Mouse (Mus musculus) kidney, postnatal 0 days (tissue): ENCODE measurements around the gene Hsd17b6. TPM values are rescaled to one million over a fixed set of nuclear protein-coding genes. Genes with fewer than 3 reads are reported as not detected.
A peak's percentile ranks its signal among the peaks of the same experiment; 100 is the strongest.
"Not testable (repeated sequence)": the region's sequence is repeated elsewhere in the genome, so short reads cannot be mapped to it uniquely, and the experiment has no call there.

Experiments
- ATAC-seq: fragments of 200-750 bp; cut with Nextera tagmentation; replicated peaks from 2 replicates; pipeline ENCODE4 v1.8.0; 2017; ENCODE audit warnings: low read depth, moderate number of reproducible peaks, moderate TSS enrichment, moderate library complexity; ENCODE audit not compliant: low FRiP score
- DNase-seq: peaks from one replicate; pipeline ENCODE4 v3.0.0-alpha.2; 2016; ENCODE audit warnings: low spot score
- H3K27ac ChIP-seq: fragments of 300-500 bp; sonication (generic); 2 replicates; pipeline ENCODE4 v1.5.1; 2014; ENCODE audit warnings: mild to moderate bottlenecking
- H3K27me3 ChIP-seq: fragments of 300-500 bp; sonication (generic); 2 replicates; pipeline ENCODE4 v1.6.1; 2014; ENCODE audit warnings: low read length, mixed read lengths; ENCODE audit not compliant: insufficient read depth
- H3K36me3 ChIP-seq: fragments of 300-500 bp; sonication (generic); 2 replicates; pipeline ENCODE4 v1.6.1; 2014; ENCODE audit warnings: low read length, mixed read lengths; ENCODE audit not compliant: insufficient read depth
- H3K4me1 ChIP-seq: fragments of 300-500 bp; sonication (generic); replicated peaks from 2 replicates; pipeline ENCODE4 v1.6.1; 2014; ENCODE audit warnings: antibody characterized with exemption, low read length, mixed read lengths; ENCODE audit not compliant: insufficient read depth
- H3K4me2 ChIP-seq: fragments of 300-500 bp; sonication (generic); 2 replicates; pipeline ENCODE4 v1.6.1; 2014; ENCODE audit warnings: mild to moderate bottlenecking, low read length, moderate library complexity, mixed read lengths
- H3K4me3 ChIP-seq: fragments of 300-500 bp; sonication (generic); replicated peaks from 2 replicates; pipeline ENCODE4 v1.5.1; 2014; ENCODE audit warnings: low read depth, low read length
- H3K9ac ChIP-seq: fragments of 300-500 bp; sonication (generic); 2 replicates; pipeline ENCODE4 v1.6.1; 2014; ENCODE audit warnings: low read depth, low read length
- H3K9me3 ChIP-seq: fragments of 300-500 bp; sonication (generic); replicated peaks from 2 replicates; pipeline ENCODE4 v1.6.1; 2016; ENCODE audit warnings: low read length, inconsistent platforms, mixed read lengths
- CTCF ChIP-seq: IDR thresholded peaks from 2 replicates; pipeline ENCODE4 v1.5.1; 2016; ENCODE audit warnings: antibody characterized with exemption, low read depth, mild to moderate bottlenecking, moderate library complexity
- WGBS: fragments of 180-500 bp; shearing (Covaris S2); extraction: QIAGEN DNeasy Blood & Tissue Kit; methylation state at CpG from one replicate; pipeline ENCODE4 v1.1.7; 2014; 5-methylcytosine and 5-hydroxymethylcytosine counted together
- polyA plus RNA-seq: library from polyadenylated mRNA; unstranded; fragments of >200 nt; fragmentation: Nextera tagmentation; extraction: Ambion mirVana; gene quantifications from 2 replicates; pipeline ENCODE4 v1.2.1, GENCODE M21; 2015

Gene Hsd17b6
- not detected in 2 replicates for polyA plus RNA-seq

GRCm38 (mm10) chr10:128007446-128007845 is at the start of gene Hsd17b6:
Gene Hsd17b6, minus strand, starts transcription at chr10:128007611.
- Histone ChIP-seq H3K36me3 (no peaks in the 10 kb centered on the region), H3K4me1 (no peaks in the 10 kb centered on the region), H3K9me3 (no peaks in the 10 kb centered on the region), H3K9ac (no peak within 1 kb of the TSS), H3K4me3 (no peak within 1 kb of the TSS), H3K27me3 (no peaks in the 10 kb centered on the region), H3K27ac (no peak within 1 kb of the TSS), H3K4me2 (no peak within 1 kb of the TSS)
- TF ChIP-seq CTCF: no peak
- ATAC-seq (no peak), DNase-seq (no peak)
- WGBS: 94% methylated on average over 1 of the region's 1 CpGs

- 96% methylated on average over 8 of the region's 8 CpGs for WGBS
Observed at GRCm38 (mm10) chr10:128053001-128053400, 45.6 kb upstream of the Hsd17b6 start.

GRCm38 (mm10) chr10:128052136-128052535 is 44.7 kb upstream of the Hsd17b6 start:
- not testable (repeated sequence) for DNase-seq, ATAC-seq

More at GRCm38 (mm10) chr10:128053001-128053400, 45.6 kb upstream of the Hsd17b6 start:
- DNase-seq (no peak), ATAC-seq (no peak)
- no peak overlapping the region for H3K4me2 ChIP-seq
- TF ChIP-seq CTCF: no peak
- no peaks in the 10 kb centered on the region for H3K27me3 ChIP-seq
- no peaks in the 10 kb centered on the region for H3K4me1 ChIP-seq
- H3K4me3 ChIP-seq: no peak overlapping the region
- H3K36me3 ChIP-seq: peaks cover 13% of the 10 kb centered on the region
- no peaks in the 10 kb centered on the region for H3K9me3 ChIP-seq
- no peak overlapping the region for H3K9ac ChIP-seq
- H3K27ac ChIP-seq: no peak overlapping the region

GRCm38 (mm10) chr10:128051589-128051988 is 44.2 kb upstream of the Hsd17b6 start:
- peaks cover 21% of the 10 kb centered on the region for H3K36me3 ChIP-seq
- ATAC-seq (no peak), DNase-seq (no peak)
- 95% methylated on average over 5 of the region's 5 CpGs for WGBS
- H3K4me1 ChIP-seq: no peaks in the 10 kb centered on the region
- H3K4me2 ChIP-seq: no peak overlapping the region
- no peak overlapping the region for H3K27ac ChIP-seq
- H3K4me3 ChIP-seq: no peak overlapping the region
- no peak overlapping the region for H3K9ac ChIP-seq
- H3K9me3 ChIP-seq: no peaks in the 10 kb centered on the region
- no peak for TF ChIP-seq CTCF
- no peaks in the 10 kb centered on the region for H3K27me3 ChIP-seq

More at GRCm38 (mm10) chr10:128052136-128052535, 44.7 kb upstream of the Hsd17b6 start:
- not testable (repeated sequence) for H3K27me3 ChIP-seq, H3K9me3 ChIP-seq, H3K4me3 ChIP-seq, H3K4me2 ChIP-seq, H3K9ac ChIP-seq, H3K27ac ChIP-seq, H3K4me1 ChIP-seq
- WGBS: 96% methylated on average over 1 of the region's 2 CpGs
- H3K36me3 ChIP-seq: peaks cover 18% of the 10 kb centered on the region

GRCm38 (mm10) chr10:128050355-128050754 is 42.9 kb upstream of the Hsd17b6 start:
- no peak for TF ChIP-seq CTCF
- H3K4me3 ChIP-seq: no peak overlapping the region
- no peak overlapping the region for H3K27ac ChIP-seq
- WGBS: 88% methylated on average over 2 of the region's 2 CpGs
- ATAC-seq: no peak
- H3K9ac ChIP-seq: no peak overlapping the region
- no peak for DNase-seq
- no peaks in the 10 kb centered on the region for H3K27me3 ChIP-seq
- H3K4me2 ChIP-seq: no peak overlapping the region
- H3K9me3 ChIP-seq: no peaks in the 10 kb centered on the region
- peaks cover 31% of the 10 kb centered on the region for H3K36me3 ChIP-seq
- H3K4me1 ChIP-seq: no peaks in the 10 kb centered on the region

GRCm38 (mm10) chr10:128049741-128050140 is 42.3 kb upstream of the Hsd17b6 start:
- Histone ChIP-seq H3K27ac (no peak overlapping the region), H3K4me2 (no peak overlapping the region), H3K9me3 (no peaks in the 10 kb centered on the region), H3K4me3 (no peak overlapping the region), H3K36me3 (peaks cover 33% of the 10 kb centered on the region), H3K4me1 (no peaks in the 10 kb centered on the region), H3K9ac (no peak overlapping the region), H3K27me3 (no peaks in the 10 kb centered on the region)
- TF ChIP-seq CTCF: no peak
- WGBS: 99% methylated on average over 2 of the region's 2 CpGs
- 0 out of 2 replicates have a peak, but pooled peaks have one; percentile 49 for ATAC-seq
- DNase-seq: no peak

- DNase-seq: no peak
- no peak overlapping the region for H3K4me3 ChIP-seq
- no peak overlapping the region for H3K27ac ChIP-seq
- TF ChIP-seq CTCF: no peak
- no peak overlapping the region for H3K4me2 ChIP-seq
- 94% methylated on average over 8 of the region's 8 CpGs for WGBS
- H3K36me3 ChIP-seq: peaks cover 49% of the 10 kb centered on the region
- ATAC-seq: no peak
- no peak overlapping the region for H3K9ac ChIP-seq
- no peaks in the 10 kb centered on the region for H3K27me3 ChIP-seq
- no peaks in the 10 kb centered on the region for H3K9me3 ChIP-seq
- H3K4me1 ChIP-seq: no peaks in the 10 kb centered on the region; the same call in 1 of the 2 replicates
Observed at GRCm38 (mm10) chr10:128048157-128048556, 40.7 kb upstream of the Hsd17b6 start.
